Comparison of ENCODE assay signal across 21 mouse cellular contexts in genomic region chr19:57113975-57114374, GRCm38 (mm10).
DNase-seq lines count a peak whose midpoint lies in the region; ATAC-seq and TF ChIP-seq lines count a peak whose summit lies in the region.
"Had no signal": no experiment of that assay in that cellular context is flagged by ENCODE, and none has a peak within 500 bp of the region (broad histone marks: within the 10 kb centered on the region; RNA-seq: fewer than 3 reads in every experiment).

No protein-coding gene starts in this region.

- no peak overlapping the region for H3K4me3 ChIP-seq in heart, embryonic 11.5 days (ENCODE audit: low read depth, low read length)
- H3K4me3 ChIP-seq in lung, postnatal 0 days (ENCODE audit: low read depth, low read length): no peak overlapping the region
- H3K4me3 ChIP-seq in thymus, adult 2 months (ENCODE audit: control insufficient read depth, insufficient read depth, low read length): no peak overlapping the region
- no peak overlapping the region for H3K4me3 ChIP-seq in stomach, embryonic 16.5 days (replicated peaks; ENCODE audit: low read length)
- no peak overlapping the region for H3K4me3 ChIP-seq in intestine, embryonic 15.5 days (replicated peaks)
- H3K4me3 ChIP-seq: embryonic facial prominence, embryonic 10.5 days; forebrain, embryonic 13.5 days; heart, embryonic 15.5 days; hindbrain, embryonic 12.5 days had no signal

- no peaks in the 10 kb centered on the region for H3K36me3 ChIP-seq in heart, embryonic 11.5 days (ENCODE audit: control insufficient read depth, insufficient read depth, low read length)
- H3K36me3 ChIP-seq in lung, postnatal 0 days (ENCODE audit: insufficient read depth, low read length): peaks cover 7% of the 10 kb centered on the region; the same call in 1 of the 2 replicates
- peaks cover 10% of the 10 kb centered on the region; the same call in 1 of the 2 replicates for H3K36me3 ChIP-seq in thymus, adult 2 months (ENCODE audit: control insufficient read depth, insufficient read depth, low read length)
- H3K36me3 ChIP-seq in stomach, embryonic 16.5 days (ENCODE audit: control insufficient read depth, insufficient read depth, low read length): no peaks in the 10 kb centered on the region
- H3K36me3 ChIP-seq in intestine, embryonic 15.5 days: no peaks in the 10 kb centered on the region
- H3K36me3 ChIP-seq: embryonic facial prominence, embryonic 10.5 days; G1E; heart, embryonic 15.5 days; hindbrain, embryonic 12.5 days had no signal

- TF ChIP-seq EP300 in lung, postnatal 0 days (IDR thresholded peaks at IDR 0.05): no peak

- DNase-seq in heart, postnatal 4 days: no peak
- no peak for DNase-seq in lung, postnatal 0 days (ENCODE audit: low spot score)
- DNase-seq in lung, adult 18-20 months: no peak
- no peak for DNase-seq in thymus, adult 2 months
- DNase-seq in thymus, postnatal 36 days: no peak
- DNase-seq: adrenal gland, postnatal 10 days; cerebellum, adult 11-12 months; cerebellum, adult 9-10 months; cerebellum, postnatal 36 days; forebrain, postnatal 0 days; gastrocnemius, postnatal 25 days; heart, postnatal 36 days had no signal

- ATAC-seq in heart, embryonic 11.5 days (replicated peaks; ENCODE audit: insufficient number of reproducible peaks, low FRiP score, low TSS enrichment): no peak
- no peak for ATAC-seq in lung, postnatal 0 days
- ATAC-seq in stomach, embryonic 16.5 days (ENCODE audit: insufficient read depth, low FRiP score): no peak
- no peak for ATAC-seq in intestine, embryonic 15.5 days
- ATAC-seq: forebrain, embryonic 13.5 days; forebrain, postnatal 0 days; hindbrain, embryonic 16.5 days had no signal

- 0 out of 2 replicates have a peak overlapping the region, but pooled peaks have one; percentile 22 for H3K27ac ChIP-seq in heart, embryonic 11.5 days (ENCODE audit: low read depth, low read length)
- H3K27ac ChIP-seq in lung, postnatal 0 days (ENCODE audit: low read length): 0 out of 2 replicates have a peak overlapping the region, but pooled peaks have one; percentile 3
- H3K27ac ChIP-seq in thymus, adult 2 months (ENCODE audit: control insufficient read depth, insufficient read depth, low read length): peak overlapping the region; percentile 77
- peak overlapping the region; percentile 42; the same call in 1 of the 2 replicates for H3K27ac ChIP-seq in stomach, embryonic 16.5 days (ENCODE audit: low read length)
- no peak overlapping the region for H3K27ac ChIP-seq in intestine, embryonic 15.5 days
- H3K27ac ChIP-seq: embryonic facial prominence, embryonic 10.5 days; forebrain, embryonic 13.5 days; hindbrain, embryonic 12.5 days had no signal

- TF ChIP-seq POLR2A in thymus, adult 2 months (IDR thresholded peaks at IDR 0.05; ENCODE audit: control insufficient read depth, extremely low read depth, insufficient read depth, low read length, poor library complexity): no peak

- H3K4me2 ChIP-seq in heart, embryonic 11.5 days: no peak overlapping the region
- no peak overlapping the region for H3K4me2 ChIP-seq in lung, postnatal 0 days (replicated peaks; ENCODE audit: low read depth, low read length)
- no peak overlapping the region for H3K4me2 ChIP-seq in stomach, embryonic 16.5 days (ENCODE audit: low read depth, low read length)
- no peak overlapping the region for H3K4me2 ChIP-seq in intestine, embryonic 15.5 days (replicated peaks)
- H3K4me2 ChIP-seq: forebrain, embryonic 13.5 days; heart, embryonic 15.5 days; hindbrain, embryonic 12.5 days had no signal

- peaks cover 49% of the 10 kb centered on the region for H3K4me1 ChIP-seq in heart, embryonic 11.5 days (ENCODE audit: control insufficient read depth, insufficient read depth, low read length)
- peaks cover 11% of the 10 kb centered on the region; the same call in 1 of the 2 replicates for H3K4me1 ChIP-seq in lung, postnatal 0 days (ENCODE audit: insufficient read depth, low read depth, low read length)
- peaks cover 24% of the 10 kb centered on the region for H3K4me1 ChIP-seq in thymus, adult 2 months (replicated peaks; ENCODE audit: control insufficient read depth, insufficient read depth, low read length)
- H3K4me1 ChIP-seq in stomach, embryonic 16.5 days (ENCODE audit: control insufficient read depth, insufficient read depth, low read length): peaks cover 45% of the 10 kb centered on the region
- H3K4me1 ChIP-seq in intestine, embryonic 15.5 days (replicated peaks): peaks cover 40% of the 10 kb centered on the region

- no peak overlapping the region for H3K9ac ChIP-seq in heart, embryonic 11.5 days (ENCODE audit: low read depth, low read length)
- H3K9ac ChIP-seq in lung, postnatal 0 days (replicated peaks; ENCODE audit: low read depth): no peak overlapping the region
- H3K9ac ChIP-seq in stomach, embryonic 16.5 days (ENCODE audit: low read length): no peak overlapping the region
- no peak overlapping the region for H3K9ac ChIP-seq in intestine, embryonic 15.5 days
- H3K9ac ChIP-seq: forebrain, embryonic 13.5 days; forebrain, postnatal 0 days; heart, embryonic 15.5 days; hindbrain, embryonic 12.5 days had no signal

- H3K9me3 ChIP-seq in heart, embryonic 11.5 days (replicated peaks; ENCODE audit: control insufficient read depth, low read length): no peaks in the 10 kb centered on the region
- H3K9me3 ChIP-seq in lung, postnatal 0 days (ENCODE audit: low read length): no peaks in the 10 kb centered on the region
- no peaks in the 10 kb centered on the region for H3K9me3 ChIP-seq in stomach, embryonic 16.5 days (replicated peaks; ENCODE audit: control insufficient read depth, low read length)
- no peaks in the 10 kb centered on the region for H3K9me3 ChIP-seq in intestine, embryonic 15.5 days
- H3K9me3 ChIP-seq: embryonic facial prominence, embryonic 10.5 days; forebrain, embryonic 13.5 days; G1E; heart, embryonic 15.5 days; hindbrain, embryonic 12.5 days had no signal

- 93% methylated on average over 8 of the region's 8 CpGs for WGBS in heart, embryonic 11.5 days (ENCODE audit: insufficient replicate concordance)
- WGBS in lung, postnatal 0 days: 92% methylated on average over 8 of the region's 8 CpGs
- 52% methylated on average over 8 of the region's 8 CpGs for WGBS in thymus, adult 2 months
- 89% methylated on average over 8 of the region's 8 CpGs for WGBS in stomach, embryonic 16.5 days
- 93% methylated on average over 8 of the region's 8 CpGs for WGBS in intestine, embryonic 15.5 days

- no peaks in the 10 kb centered on the region for H3K27me3 ChIP-seq in heart, embryonic 11.5 days (ENCODE audit: control insufficient read depth, insufficient read depth, low read length)
- H3K27me3 ChIP-seq in lung, postnatal 0 days (replicated peaks; ENCODE audit: insufficient read depth, low read length): no peaks in the 10 kb centered on the region
- no peaks in the 10 kb centered on the region for H3K27me3 ChIP-seq in thymus, adult 2 months (ENCODE audit: control insufficient read depth, insufficient read depth, low read length)
- H3K27me3 ChIP-seq in stomach, embryonic 16.5 days (ENCODE audit: control insufficient read depth, insufficient read depth, low read length): no peaks in the 10 kb centered on the region
- no peaks in the 10 kb centered on the region for H3K27me3 ChIP-seq in intestine, embryonic 15.5 days (replicated peaks)
- H3K27me3 ChIP-seq: forebrain, embryonic 13.5 days; heart, embryonic 15.5 days; hindbrain, embryonic 12.5 days had no signal

- no peak for TF ChIP-seq CTCF in lung, postnatal 0 days (IDR thresholded peaks at IDR 0.05)
- TF ChIP-seq CTCF in thymus, adult 2 months (IDR thresholded peaks at IDR 0.05; ENCODE audit: borderline replicate concordance, control insufficient read depth, extremely low read depth, insufficient read depth, low read length, poor library complexity): no peak
